Mouse (Mus musculus): ENCODE data around the gene Twsg1.

The Twsg1 gene

DNA sequence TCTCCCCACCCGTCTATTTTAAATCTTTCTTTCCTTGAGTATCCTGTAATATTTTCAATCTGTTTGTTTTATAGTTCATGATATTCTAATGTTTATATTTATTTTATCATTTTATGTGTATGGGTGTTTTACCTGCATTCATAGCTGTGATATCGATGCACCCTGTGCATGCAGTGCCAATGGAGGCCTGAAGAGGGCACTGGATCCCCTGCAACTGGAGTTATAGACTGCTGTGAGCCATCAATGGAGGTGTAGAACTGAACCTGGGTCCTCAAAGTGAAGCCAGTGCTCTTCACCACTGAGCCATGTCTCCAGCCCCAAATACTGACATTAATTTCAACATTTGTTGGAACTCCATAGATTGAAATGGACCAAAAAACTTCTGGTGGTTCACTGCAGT is 17.3 kb downstream of the Twsg1 start:
- DNase-seq (ENCODE audit: low spot score in 2 of 2), result no peak

- DNase-seq (ENCODE audit: low spot score in 2 of 2), result no peak
These were observed 19.5 kb downstream of the Twsg1 start for GRCm38 (mm10) chr17:65931525-65931924.

- peak in 1 of 2 experiments; percentile 52 for DNase-seq (ENCODE audit: low spot score in 2 of 2)
These were observed 20.1 kb downstream of the Twsg1 start for GRCm38 (mm10) chr17:65930960-65931359.

DNA sequence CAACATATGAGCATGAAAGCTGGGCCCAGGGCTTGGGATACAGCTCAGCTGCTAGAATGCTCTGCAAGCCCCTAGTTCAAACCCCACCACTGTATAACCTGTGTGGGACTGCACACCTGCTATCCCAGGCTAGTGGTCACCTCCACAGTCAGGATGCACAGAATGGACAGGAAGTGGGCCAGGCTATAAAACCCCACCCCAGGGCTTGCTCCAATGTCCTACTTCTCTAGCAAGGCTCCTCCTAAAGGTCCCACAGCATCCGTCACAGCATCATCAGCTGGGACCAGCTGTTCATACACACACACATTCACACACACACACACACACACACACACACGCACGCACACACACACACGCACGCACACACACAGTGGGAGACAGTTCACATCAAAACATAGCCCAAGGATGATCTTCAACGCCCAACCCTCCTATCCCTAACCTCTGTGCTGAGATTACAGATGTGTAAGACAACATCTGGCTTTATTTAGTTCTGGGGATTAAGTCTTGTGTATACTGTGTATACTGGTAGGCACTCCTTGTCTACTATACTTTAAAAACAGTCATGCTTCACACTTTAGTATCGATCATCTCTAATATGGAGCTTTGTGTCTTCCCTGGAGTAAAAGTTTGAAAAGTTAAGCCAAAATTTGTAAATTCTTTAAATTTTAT is 20.7 kb downstream of the Twsg1 start:
- no peak for DNase-seq (ENCODE audit: low spot score in 2 of 2)

- no peak for DNase-seq (ENCODE audit: low spot score in 2 of 2)
These were observed 21.6 kb downstream of the Twsg1 start for GRCm38 (mm10) chr17:65929319-65929978.

- DNase-seq (ENCODE audit: low spot score in 2 of 2), result peak; percentile 83
These were observed 23.9 kb downstream of the Twsg1 start for GRCm38 (mm10) chr17:65927077-65927476.

DNA sequence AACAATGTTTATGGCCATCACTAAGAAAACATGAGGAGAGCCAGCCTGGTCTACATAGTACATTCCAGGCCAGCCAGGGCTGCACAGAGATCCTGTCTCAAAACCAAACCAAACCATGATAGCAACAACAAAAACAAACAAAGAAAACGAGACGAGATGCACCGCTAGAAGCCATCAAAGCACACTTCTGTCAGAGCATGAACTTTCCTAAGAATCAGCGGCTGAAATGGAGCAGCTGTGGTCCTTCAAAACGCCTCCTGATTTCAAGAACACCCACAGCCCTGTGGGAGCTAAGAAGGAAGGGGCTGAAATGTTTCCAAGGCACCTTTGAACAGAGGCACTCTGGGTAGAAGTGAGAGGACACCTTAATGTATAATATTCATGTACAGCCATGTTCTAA is 26.8 kb downstream of the Twsg1 start:
- no peak for DNase-seq (ENCODE audit: low spot score in 2 of 2)

DNA sequence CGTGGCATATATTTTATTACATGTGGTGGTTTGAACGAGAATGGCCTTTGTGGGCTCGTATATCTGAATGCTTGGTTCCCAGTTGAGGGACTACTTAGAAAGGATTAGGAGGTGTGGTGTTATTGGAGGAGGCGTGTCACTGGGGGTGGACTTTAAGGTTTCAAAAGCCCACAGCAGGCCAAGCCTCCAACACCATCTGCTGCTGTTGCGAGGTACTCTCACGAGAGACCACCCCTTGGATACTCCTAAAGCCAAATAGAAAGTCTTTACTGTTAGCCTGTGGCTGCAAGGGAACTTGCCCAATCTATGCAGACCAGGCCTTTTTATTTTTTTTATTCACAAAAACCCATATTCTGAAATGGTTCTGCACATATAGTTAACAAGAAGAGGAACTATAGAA is 29.1 kb downstream of the Twsg1 start:
- DNase-seq (ENCODE audit: low spot score in 2 of 2), result no peak

- DNase-seq (ENCODE audit: low spot score in 2 of 2), result no peak
These were observed 31.8 kb downstream of the Twsg1 start for GRCm38 (mm10) chr17:65919235-65919634.

DNA sequence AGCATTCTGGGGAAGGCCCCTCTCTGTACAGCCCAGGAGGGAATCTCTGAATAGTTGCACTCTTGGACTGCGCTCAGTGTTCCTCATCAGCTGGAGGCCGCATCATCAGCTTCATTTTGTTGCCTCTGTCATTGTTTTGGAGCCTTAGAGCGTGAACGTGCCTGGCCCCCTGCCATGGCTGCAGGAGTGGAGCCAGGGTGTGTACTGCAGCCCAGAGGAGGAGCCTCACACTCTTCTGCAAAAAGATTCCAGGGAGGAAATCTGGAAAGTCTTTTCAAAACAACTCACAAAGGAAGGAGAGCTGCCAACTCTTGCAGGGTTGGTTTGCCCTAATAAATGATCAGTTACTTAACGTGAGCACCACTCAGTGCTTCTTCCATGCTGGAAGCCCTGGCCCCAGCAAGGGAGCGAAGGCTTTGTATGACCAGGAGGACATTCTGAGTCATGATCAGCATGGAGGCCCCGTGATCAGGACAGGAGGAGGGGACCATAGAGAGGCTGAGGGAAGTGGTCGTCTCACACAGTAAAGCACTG is 34.8 kb downstream of the Twsg1 start:
- peak; percentile 89 to 90 for DNase-seq (ENCODE audit: low spot score in 2 of 2)

- DNase-seq (ENCODE audit: low spot score in 2 of 2), result no peak
These were observed 36.9 kb downstream of the Twsg1 start for GRCm38 (mm10) chr17:65914083-65914482.

- no peak for DNase-seq (ENCODE audit: low spot score in 2 of 2)
These were observed 38.8 kb downstream of the Twsg1 start for GRCm38 (mm10) chr17:65912202-65912601.

DNA sequence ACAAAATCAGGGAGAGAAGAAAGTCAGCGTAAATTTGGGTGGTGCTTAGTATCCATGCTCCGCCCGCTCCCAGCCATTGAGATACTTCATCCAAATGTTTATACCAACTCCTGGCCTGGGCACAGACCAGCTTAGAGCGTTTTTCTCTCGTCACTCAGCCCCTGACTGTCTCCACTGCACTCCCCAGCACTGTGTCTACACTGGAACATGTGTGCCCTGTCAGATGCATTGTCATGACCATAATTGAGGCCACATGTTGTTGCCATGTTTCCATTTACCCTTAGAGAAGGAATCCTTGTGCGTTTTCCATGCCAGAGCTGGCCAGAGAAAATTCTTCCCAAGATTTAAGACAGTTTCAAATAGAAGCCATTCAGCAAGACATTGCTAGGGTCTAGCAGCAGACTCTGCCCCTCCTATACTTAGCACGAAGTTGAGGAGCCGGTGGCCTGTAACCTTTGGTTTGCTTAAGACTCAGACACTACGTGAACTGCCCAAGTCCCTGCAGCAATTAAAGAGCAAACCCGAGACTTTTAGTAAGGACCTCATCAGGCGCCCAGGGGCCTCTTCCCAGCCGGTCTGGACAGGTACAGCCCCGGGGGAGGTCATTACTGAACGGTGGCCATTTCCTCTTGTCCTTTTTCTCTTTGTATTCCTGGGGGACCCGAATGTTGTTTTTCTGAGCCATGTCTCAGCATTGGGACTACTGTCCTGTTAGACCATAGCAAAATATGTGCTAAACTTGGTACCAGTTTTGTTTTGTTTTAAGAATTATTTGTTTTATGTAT is 39.5 kb downstream of the Twsg1 start:
- DNase-seq (ENCODE audit: low spot score in 2 of 2), result no peak

- no peak for DNase-seq (ENCODE audit: low spot score in 2 of 2)
These were observed 42.8 kb downstream of the Twsg1 start for GRCm38 (mm10) chr17:65908270-65908669.

DNA sequence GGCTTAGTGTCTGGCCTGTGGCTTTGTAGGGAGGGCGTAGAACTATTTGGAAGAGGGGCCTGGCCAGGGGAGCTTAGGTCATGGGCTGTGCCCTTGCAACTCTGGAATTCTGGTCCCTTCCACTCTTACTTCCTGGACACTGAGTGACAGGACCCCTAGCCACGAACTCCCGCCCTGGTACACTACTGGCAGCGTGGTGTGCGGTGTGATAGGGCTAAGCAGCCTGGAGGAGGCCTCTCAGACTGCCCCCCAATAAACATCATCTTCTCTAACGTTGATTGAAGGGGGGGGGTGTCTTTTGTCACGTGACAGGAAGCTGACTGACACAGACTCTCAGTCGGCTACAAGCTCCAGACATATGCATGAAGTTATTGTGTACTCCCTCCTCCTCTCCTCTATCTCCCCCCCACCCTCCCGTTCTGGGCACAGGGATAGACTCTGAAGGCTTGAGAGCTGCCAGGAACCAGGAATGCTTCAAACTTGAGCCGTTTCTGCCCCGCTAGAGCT is 44.1 kb downstream of the Twsg1 start:
- DNase-seq (ENCODE audit: low spot score in 2 of 2), result no peak

DNA sequence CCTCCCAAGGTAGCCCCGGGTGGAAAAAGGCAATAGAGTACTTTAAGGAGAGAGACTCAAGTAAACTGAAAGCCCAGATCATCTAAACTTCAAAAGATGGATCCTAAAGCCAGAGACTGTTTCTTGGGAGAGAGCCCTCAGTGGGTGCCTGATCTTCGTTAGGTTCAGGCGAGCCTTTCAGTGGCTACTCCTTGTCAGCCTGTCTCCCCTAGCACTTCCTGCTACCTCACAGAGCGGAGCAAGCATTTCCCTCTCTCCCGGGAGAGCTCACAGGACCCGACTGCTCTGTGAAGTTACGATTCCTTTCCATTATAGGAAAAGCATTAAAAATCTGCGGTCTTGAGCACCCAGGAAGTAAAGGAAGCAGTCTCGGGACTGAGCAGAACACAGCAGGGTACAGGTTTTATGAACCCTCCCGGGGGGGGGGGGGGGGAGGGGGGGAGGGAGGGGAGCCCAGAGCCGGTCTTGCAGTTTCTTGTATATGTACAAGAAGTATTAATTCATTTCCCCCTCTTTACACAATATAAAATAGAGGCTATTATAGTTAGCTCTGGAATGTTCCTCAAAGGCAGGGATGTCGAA is 44.6 kb downstream of the Twsg1 start:
- no peak for DNase-seq (ENCODE audit: low spot score in 2 of 2)

DNA sequence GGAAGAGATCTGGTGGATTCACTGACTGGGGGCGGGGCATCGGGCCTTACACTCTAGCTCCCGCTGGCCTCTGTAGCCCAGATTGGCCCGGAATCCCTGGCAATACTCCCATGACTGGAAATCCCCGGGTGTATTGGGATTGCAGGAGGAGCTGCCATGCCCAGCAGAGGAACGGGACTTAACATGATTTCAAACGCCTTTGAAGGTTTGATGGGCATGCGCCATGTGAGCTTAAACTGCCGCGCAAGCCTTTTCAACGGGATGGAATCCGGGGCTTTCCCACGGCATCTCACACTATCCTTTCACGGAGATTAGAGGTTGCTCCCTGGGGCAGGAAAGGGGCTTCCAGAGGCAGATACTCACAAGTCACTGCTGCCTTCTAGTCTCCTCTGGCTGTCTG is 45.8 kb downstream of the Twsg1 start:
- DNase-seq (ENCODE audit: low spot score in 2 of 2), result no peak

GRCm38 (mm10) chr17:65903826-65904225 is 47.2 kb downstream of the Twsg1 start:
- no peak for DNase-seq (ENCODE audit: low spot score in 2 of 2)

DNA sequence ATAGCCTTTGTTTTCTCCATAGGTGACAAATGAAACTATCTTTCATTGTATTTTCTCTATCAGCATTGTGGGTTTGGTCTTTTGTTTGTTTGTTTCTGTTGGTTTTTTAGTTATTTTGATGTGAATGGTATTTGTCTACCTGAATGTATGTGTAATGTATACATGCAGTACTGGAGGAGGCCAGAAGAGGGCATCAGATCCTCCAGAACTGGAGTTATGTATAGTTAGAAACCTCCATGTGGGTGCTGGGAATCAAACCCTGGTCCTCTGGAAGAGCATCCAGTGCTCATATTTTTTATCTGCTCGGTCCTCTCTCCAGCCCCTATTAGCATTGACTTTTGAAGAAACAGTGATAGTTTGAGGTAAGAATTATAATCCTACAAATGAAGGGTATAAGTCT is 48.0 kb downstream of the Twsg1 start:
- DNase-seq (ENCODE audit: low spot score in 2 of 2), result no peak

- no peak for DNase-seq (ENCODE audit: low spot score in 2 of 2)
These were observed 48.7 kb downstream of the Twsg1 start for GRCm38 (mm10) chr17:65902281-65902680.

GRCm38 (mm10) chr17:65896016-65896415 is 55.0 kb downstream of the Twsg1 start:
- no peak for DNase-seq (ENCODE audit: low spot score in 2 of 2)

- DNase-seq (ENCODE audit: low spot score in 2 of 2), result no peak
These were observed 61.5 kb downstream of the Twsg1 start for GRCm38 (mm10) chr17:65889476-65889875.
